Mouse (Mus musculus) layer of hippocampus, postnatal 10 days (tissue): ENCODE results near the gene Ciita. TPM values are rescaled to one million over a fixed set of nuclear protein-coding genes. Genes with fewer than 3 reads are reported as not detected.

Experiments used
- DNase-seq, 2 experiments: peaks; one replicate each; pipeline ENCODE4 v3.0.0; 2021; ENCODE audit warnings: low spot score in 2 of 2
- total RNA-seq, 2 experiments: library from RNA; stranded (reverse); gene quantifications; 2 replicates each; pipeline ENCODE4 v1.2.3; 2021

Ciita gene
- total RNA-seq, 2 experiments from 2014 or later, result 0.07 to 0.16 TPM

DNA sequence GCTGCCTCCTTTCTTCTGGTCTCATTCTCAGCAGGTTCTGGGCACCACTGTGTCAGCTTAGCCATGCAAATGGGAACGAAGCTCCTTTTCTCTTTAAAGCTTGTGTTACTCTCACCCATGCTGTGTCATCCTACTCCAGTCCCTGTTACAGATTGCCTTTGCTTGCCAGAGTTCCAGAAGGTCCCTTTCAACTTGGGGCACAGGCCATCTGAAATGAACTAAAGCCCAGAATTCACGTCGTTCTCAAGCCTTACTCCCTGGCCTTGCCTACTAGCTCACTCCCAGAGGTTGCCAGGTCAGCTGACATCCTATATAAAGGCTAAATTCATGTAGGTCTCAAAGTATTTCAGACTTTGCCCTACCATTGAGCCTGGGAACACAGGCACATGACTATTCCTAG lies 69.1 kb downstream of the Ciita start:
- no peak for DNase-seq

DNA sequence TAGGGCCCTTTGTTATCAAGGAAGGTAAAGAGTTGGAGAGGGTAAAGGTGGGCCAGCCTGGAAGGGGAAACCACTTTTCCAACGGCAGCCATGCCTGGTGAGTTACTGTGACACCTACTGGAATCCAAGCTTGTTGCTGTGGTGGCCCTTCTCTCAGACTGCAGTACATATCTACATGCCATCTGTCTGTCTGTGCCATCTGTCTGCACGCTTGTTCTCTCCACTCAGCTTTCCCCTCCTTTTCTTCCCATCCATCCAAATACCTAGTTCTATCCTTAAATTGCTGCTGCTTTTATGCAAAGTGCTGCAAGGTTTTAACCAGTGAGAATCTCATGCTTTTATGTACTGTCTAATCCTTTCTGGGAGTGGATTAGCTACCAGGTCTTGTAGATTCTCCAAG lies 69.7 kb downstream of the Ciita start:
- DNase-seq, result no peak

DNA sequence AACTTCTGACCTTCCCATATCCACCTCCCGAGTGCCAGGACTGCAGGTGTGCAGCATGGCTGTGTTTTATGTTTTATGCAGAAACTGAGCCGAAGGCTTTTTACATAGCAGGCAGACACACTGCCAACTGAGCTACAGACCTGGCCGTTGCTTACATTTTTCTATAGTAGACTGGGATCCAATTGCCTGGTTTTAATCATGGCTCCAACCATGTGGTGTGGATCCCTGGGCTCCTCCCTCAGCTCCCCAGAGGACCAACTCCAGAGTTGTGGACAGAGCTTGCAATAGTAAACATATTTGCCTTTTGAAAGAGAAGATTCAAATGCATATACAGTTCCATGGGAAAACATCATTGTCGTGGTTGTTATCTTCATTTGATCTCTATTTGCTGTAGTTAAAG lies 71.7 kb downstream of the Ciita start:
- DNase-seq, result no peak

DNA sequence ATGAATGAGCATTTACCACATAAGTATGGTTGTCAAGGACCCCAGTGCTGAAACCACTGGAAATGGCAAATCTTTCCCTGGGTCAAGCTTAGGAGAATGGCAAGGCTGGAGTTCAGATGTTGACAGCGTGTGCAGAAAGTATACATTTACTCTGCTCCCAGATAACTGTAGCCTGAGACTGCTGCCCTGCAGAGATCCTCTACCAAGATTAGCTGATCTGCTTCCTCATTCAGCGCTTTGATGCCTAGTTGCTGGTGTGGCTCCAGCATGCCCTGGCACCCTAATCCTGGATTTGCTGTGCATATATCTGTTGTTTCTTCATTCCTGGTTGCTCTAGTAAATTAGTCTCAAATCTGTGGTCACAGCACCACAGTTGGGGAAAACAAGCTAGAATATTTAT lies 74.0 kb downstream of the Ciita start:
- no peak for DNase-seq

DNA sequence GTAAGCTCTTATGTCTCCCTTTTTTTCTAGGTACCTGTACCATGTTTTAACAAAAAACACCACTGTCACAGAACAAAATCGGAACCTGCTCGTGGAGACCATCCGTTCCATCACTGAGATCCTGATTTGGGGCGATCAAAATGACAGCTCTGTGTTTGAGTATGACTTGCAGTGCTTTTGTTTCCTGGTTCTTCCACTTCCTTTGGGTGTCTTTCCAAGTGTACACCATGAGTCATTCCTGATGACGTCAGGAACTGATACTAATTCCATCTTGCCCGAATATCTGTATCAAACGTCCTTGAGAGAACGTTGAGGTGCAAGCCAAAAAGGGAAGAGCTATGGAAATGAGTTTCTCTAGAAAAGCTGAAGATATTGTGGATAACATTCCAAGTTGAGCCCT lies 80.1 kb downstream of the Ciita start:
- no peak for DNase-seq

DNA sequence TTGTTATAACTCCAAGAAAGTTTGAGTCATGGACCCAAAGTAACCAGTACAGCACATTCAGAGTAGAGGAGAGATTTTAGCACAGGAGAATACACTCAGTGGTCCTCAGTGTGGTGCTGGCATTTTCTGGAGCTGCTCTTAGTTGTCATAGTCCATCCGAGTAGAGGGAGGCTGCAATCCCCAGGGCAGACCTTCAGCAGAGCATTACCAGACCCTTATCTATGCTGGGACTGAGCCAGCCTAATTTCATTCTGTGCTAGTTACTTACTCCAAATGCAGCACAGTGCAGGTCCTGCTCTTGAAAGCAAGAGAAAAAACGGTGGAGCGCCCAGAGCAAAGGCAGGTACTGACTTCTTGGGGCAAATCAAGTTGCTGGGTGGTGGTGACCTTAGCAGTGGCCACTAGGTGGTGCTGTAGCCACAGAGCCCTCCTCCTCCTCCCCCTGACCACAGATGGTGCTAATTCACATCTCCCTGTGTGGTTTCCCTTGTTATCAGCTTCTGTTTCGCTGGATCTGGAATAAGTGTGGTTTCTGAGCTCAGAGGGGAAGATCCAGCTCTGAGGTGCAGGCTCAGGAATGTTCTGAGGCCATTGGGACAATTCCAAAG lies 85.5 kb downstream of the Ciita start:
- DNase-seq, result peak; percentile 75 to 77

DNA sequence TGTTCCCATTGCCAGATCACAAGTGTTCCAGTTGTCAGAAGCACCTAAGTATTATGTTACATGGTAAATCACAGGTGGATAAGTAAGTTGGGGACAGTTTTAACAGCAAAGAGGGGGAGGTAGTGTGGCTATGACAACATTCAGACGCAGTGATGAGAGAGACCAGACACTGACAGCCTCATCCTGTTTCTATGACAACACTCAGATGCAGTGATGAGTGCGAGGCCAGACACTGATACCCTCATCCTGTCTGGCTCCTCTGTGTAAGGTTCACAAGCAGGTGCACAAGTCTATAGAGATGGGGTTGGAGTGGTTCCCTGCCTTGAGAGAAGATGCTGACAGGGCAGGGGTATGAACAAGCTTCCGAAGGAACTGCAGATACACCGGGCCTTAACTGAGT lies 87.3 kb downstream of the Ciita start:
- no peak for DNase-seq

DNA sequence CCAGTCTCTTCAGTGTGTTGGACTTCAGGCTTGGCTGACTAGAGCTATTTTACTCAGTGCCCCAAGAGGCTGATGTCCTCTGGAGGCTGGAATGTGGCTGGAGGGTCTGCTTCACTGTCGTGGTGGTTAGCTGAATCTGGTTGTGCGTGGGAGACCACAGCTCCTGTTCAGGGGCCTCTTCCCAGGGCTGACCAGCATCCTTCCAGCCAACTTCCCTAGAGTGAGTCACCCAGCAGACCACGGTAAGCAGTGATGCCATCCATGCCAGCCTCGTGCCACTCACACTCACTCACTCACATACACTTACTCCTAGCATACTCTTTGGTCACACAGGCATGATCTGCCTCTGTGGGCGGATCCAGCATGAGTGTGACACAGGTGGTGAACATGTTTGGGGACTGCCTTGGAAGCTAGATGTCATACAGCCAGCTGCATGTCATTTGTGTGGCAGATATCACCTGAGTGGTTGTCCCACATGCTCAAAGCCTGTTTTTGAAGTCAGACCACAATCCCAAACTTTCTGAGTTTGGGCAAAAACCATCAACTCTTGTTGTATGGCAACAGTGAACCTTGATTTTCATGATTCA lies 90.0 kb downstream of the Ciita start:
- no peak for DNase-seq

DNA sequence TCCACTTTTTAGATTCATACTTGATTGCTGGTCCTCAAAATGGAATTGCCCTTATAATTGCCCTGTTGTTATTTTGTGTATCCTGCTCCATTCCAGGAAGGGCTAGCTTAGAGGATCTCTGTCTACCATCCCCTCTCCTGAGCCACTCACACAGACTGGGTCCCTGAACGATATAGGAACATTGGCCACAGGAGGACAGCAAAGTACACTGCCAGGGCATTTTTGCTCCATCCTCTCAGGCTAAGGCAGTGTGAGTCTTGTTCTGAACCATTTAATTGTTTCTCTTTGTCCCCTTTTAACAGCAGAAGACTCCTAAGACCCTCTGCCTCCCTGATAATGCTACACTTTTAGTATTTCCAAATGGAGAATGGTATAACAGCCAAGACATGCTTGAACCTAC lies 90.8 kb downstream of the Ciita start:
- peak; percentile 72 to 81 for DNase-seq

DNA sequence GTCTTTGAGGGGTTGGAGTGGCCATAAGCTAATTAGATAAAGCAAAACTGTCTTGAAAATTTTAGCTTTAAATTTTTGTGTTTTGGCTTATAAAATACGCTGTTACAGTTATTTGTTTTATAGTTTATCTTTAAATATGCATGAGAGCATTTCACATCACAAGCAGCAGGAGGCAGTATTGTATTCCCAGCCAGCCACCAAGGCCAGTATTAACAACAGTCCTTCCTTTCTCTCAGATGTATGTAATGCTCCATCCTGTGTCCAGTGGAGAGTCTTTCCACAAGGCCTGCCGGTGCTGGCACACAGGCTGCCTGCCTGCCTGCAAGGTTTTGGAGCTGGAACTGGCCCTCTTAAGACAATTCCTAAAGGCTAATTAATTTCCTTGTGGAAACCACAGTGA lies 92.0 kb downstream of the Ciita start:
- DNase-seq, result no peak

DNA sequence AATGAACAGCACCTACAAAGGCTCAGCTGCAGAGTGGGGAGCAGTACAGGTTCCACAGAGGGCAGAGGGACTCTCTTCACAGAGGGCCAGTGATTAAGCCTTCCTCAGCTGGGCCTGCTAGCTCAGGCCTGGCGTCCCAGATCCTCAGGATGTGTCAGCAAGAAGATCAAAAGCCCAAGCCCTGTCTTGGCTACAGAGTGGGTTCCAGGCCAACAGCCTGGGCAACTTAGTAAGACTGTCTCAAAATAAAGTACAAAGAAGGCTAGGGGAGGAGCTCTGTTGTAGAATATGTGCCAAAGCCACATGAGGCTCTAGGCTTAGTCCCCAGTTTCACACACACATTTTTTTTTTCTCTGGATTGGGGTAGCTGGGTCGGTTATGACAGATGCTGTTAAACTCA lies 95.1 kb downstream of the Ciita start:
- no peak for DNase-seq

DNA sequence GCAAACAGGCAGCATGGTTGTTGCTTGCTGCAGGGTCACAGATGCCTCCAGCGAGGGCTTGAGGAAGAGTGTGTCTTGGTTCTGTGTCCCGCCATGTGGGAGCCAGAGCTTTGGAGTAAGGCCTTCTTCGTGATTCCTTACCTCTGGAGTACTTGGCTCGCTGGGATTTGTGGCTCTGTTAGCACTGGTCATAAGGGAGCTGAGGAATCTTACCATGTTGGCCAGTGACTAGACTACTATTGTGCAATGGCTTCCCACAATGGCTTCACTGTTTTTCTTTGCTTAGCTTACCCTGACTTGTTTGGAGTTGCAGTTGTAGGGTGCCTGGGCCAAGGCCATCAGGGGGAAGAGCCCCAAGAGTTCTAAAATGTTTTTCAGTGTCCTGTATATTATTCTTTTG lies 96.1 kb downstream of the Ciita start:
- DNase-seq, result no peak

DNA sequence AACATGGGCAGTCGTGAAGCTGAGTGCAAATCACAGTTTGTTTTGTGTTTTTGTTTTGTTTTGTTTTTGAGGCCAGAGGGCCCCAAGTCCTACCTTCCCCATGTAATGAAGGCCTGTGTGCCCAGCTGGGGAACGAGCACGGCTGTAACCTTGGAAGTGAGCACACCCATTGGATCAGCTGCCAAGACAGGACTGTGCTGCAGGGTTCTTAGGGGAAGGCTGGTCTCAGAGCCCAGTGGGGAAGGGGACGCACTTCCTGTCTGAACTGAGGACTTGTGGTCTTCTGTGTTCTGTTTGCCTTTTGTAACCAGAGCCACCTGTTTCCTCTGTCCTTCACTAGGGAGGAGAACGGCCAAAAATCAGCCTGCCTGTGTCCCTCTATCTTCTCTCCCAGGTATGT lies 97.7 kb downstream of the Ciita start:
- no peak for DNase-seq

Other genes starting within 250 kb of the Ciita start
- gene Emp2, start 166.1 kb upstream of the Ciita start, total RNA-seq, result 10 to 100 TPM; 42.3 to 43.0 TPM
- gene Tekt5, start 84.6 kb upstream of the Ciita start, total RNA-seq, result 1 to 10 TPM; 6.2 to 8.4 TPM
- 10 to 100 TPM; 12.5 to 15.6 TPM for gene Nubp1, start 68.1 kb upstream of the Ciita start, total RNA-seq
- 10 to 100 TPM; 37.9 to 42.0 TPM for gene Tvp23a, start 32.7 kb upstream of the Ciita start, total RNA-seq
- 10 to 100 TPM; 33.0 to 35.5 TPM for gene Dexi, start 63.0 kb downstream of the Ciita start, total RNA-seq
- gene Clec16a, start 65.3 kb downstream of the Ciita start, total RNA-seq, result 10 to 100 TPM; 66.8 to 71.6 TPM